Mouse (Mus musculus) heart, adult 2 months (tissue): Measurements from ENCODE around the gene Asb2. TPM values are rescaled to one million over a fixed set of nuclear protein-coding genes. Genes with fewer than 3 reads are reported as not detected.

Source experiments
- DNase-seq, 2 experiments: peaks; one replicate each; pipeline ENCODE4 v3.0.0; 2021
- H3K27ac ChIP-seq: fragments of 200-600 bp; 2 replicates; pipeline ENCODE4 v1.8.1; 2022
- H3K27me3 ChIP-seq: fragments of 200-500 bp; 2 replicates; pipeline ENCODE4 v1.6.1; 2012; ENCODE audit warnings: mild to moderate bottlenecking, low read length, inconsistent platforms, mixed read lengths; ENCODE audit not compliant: control insufficient read depth, insufficient read depth
- H3K36me3 ChIP-seq: fragments of 200-500 bp; 2 replicates; pipeline ENCODE4 v1.6.1; 2012; ENCODE audit warnings: low read length, inconsistent platforms; ENCODE audit not compliant: control insufficient read depth, insufficient read depth
- H3K4me1 ChIP-seq: fragments of 200-500 bp; 2 replicates; pipeline ENCODE4 v1.6.1; 2011; ENCODE audit warnings: low read length; ENCODE audit not compliant: control insufficient read depth, insufficient read depth
- H3K4me3 ChIP-seq: fragments of 200-600 bp; 2 replicates; pipeline ENCODE4 v1.8.1; 2022
- H3K79me2 ChIP-seq: fragments of 200-500 bp; replicated peaks from 2 replicates; pipeline ENCODE4 v1.6.1; 2012; ENCODE audit warnings: mild to moderate bottlenecking, inconsistent platforms, low read length, moderate library complexity, mixed read lengths; ENCODE audit not compliant: control insufficient read depth, insufficient read depth
- H3K9ac ChIP-seq: fragments of 200-500 bp; 2 replicates; pipeline ENCODE4 v1.6.1; 2012; ENCODE audit warnings: low read depth, mild to moderate bottlenecking, control low read depth, inconsistent platforms, low read length, mixed read lengths
- CTCF ChIP-seq: fragments of 200-600 bp; IDR thresholded peaks from 2 replicates; pipeline ENCODE4 v1.8.1; 2022; ENCODE audit warnings: antibody characterized with exemption, mild to moderate bottlenecking, moderate library complexity
- EP300 ChIP-seq: fragments of 200-500 bp; IDR thresholded peaks from 2 replicates; pipeline ENCODE4 v1.6.1; 2011; ENCODE audit warnings: low read depth, low read length, control low read depth; ENCODE audit not compliant: insufficient read depth
- POLR2A ChIP-seq: fragments of 200-500 bp; IDR thresholded peaks from 2 replicates; pipeline ENCODE4 v1.6.1; 2011; ENCODE audit warnings: mild to moderate bottlenecking, low read depth, low read length, control low read depth; ENCODE audit not compliant: insufficient read depth
- WGBS: fragments of 180-500 bp; shearing (Covaris S2); methylation state at CpG from one replicate; pipeline ENCODE4 v1.1.7; 2018; 5-methylcytosine and 5-hydroxymethylcytosine counted together
- intact Hi-C: fragments of 180-260 bp; cut with DNase I; formaldehyde crosslinking; loops from one replicate; pipeline ENCODE4 v1.15.1; 2025
- polyA plus RNA-seq: library from polyadenylated mRNA; depleted of rRNA; stranded (reverse); fragments of >200 nt; gene quantifications from 2 replicates; pipeline ENCODE4 v1.2.3, GENCODE M21; 2012; rRNA removed
- total RNA-seq, 2 experiments: library from RNA; stranded (reverse); gene quantifications; 2 replicates each; pipeline ENCODE4 v1.2.3; 2021

Gene Asb2
- total and polyA plus RNA-seq, 3 experiments: 419 to 541 (median 533) TPM

GRCm38 (mm10) chr12:103273051-103273450, 82.8 kb downstream of the Asb2 start:
- Histone ChIP-seq H3K36me3 (no peaks in the 10 kb centered on the region), H3K4me3 (no peak overlapping the region), H3K27ac (no peak overlapping the region), H3K79me2 (no peaks in the 10 kb centered on the region), H3K9ac (no peak overlapping the region), H3K4me1 (no peaks in the 10 kb centered on the region), H3K27me3 (no peaks in the 10 kb centered on the region)
- TF ChIP-seq CTCF (no peak), EP300 (no peak), POLR2A (no peak)
- intact Hi-C loops: no loop called here
- 58% methylated on average over 6 of the region's 6 CpGs for WGBS
- no peak for DNase-seq

- intact Hi-C loops: no loop called here
- 77% methylated on average over 3 of the region's 3 CpGs for WGBS
- TF ChIP-seq EP300 (no peak), POLR2A (no peak), CTCF (no peak)
- H3K36me3 ChIP-seq: no peaks in the 10 kb centered on the region
- H3K4me3 ChIP-seq: no peak overlapping the region
- no peak overlapping the region for H3K27ac ChIP-seq
- H3K9ac ChIP-seq: no peak overlapping the region
- no peaks in the 10 kb centered on the region for H3K79me2 ChIP-seq
- H3K4me1 ChIP-seq: no peaks in the 10 kb centered on the region
- H3K27me3 ChIP-seq: no peaks in the 10 kb centered on the region
- no peak for DNase-seq
Observed at GRCm38 (mm10) chr12:103272176-103272575, 83.6 kb downstream of the Asb2 start.

Other genes with a start within 250 kb of the Asb2 start
- gene Prima1, start 113.9 kb downstream of the Asb2 start, total RNA-seq: under 1 TPM; 0.29 to 0.43 TPM
- 0.53 and 1.4 TPM in 2 replicates for gene Prima1, start 113.9 kb downstream of the Asb2 start, polyA plus RNA-seq
- not detected for gene Fam181a, start 45.0 kb downstream of the Asb2 start, total RNA-seq
- gene Fam181a, start 45.0 kb downstream of the Asb2 start, polyA plus RNA-seq: not detected in 2 replicates
- gene Otub2, start 32.7 kb upstream of the Asb2 start, total RNA-seq: 1 to 10 TPM; 3.1 to 3.2 TPM
- 4.1 and 6.4 TPM in 2 replicates for gene Otub2, start 32.7 kb upstream of the Asb2 start, polyA plus RNA-seq
- gene 9330161L09Rik, start 51.8 kb upstream of the Asb2 start, total RNA-seq: 1 to 10 TPM; 1.4 to 1.6 TPM
- gene 9330161L09Rik, start 51.8 kb upstream of the Asb2 start, polyA plus RNA-seq: 0.61 and 1.00 TPM in 2 replicates
- gene Ddx24, start 69.8 kb upstream of the Asb2 start, total RNA-seq: 10 to 100 TPM; 85.3 to 89.3 TPM
- 30.2 and 46.0 TPM in 2 replicates for gene Ddx24, start 69.8 kb upstream of the Asb2 start, polyA plus RNA-seq
- 10 to 100 TPM; 56.3 to 68.8 TPM for gene Ifi27, start 78.2 kb upstream of the Asb2 start, total RNA-seq
- gene Ifi27, start 78.2 kb upstream of the Asb2 start, polyA plus RNA-seq: 175 and 210 TPM in 2 replicates
- gene Ifi27l2a, start 87.7 kb upstream of the Asb2 start, total RNA-seq: 10 to 100 TPM; 31.8 to 43.8 TPM
- gene Ifi27l2a, start 87.7 kb upstream of the Asb2 start, polyA plus RNA-seq: 265 and 388 TPM in 2 replicates
- gene Ifi27l2b, start 101.2 kb upstream of the Asb2 start, total RNA-seq: not detected
- 0.29 TPM in 1 of 2 replicates, not detected in the other for gene Ifi27l2b, start 101.2 kb upstream of the Asb2 start, polyA plus RNA-seq
- gene Ppp4r4, start 176.3 kb upstream of the Asb2 start, total RNA-seq: under 1 TPM; 0.16 to 0.37 TPM
- gene Ppp4r4, start 176.3 kb upstream of the Asb2 start, polyA plus RNA-seq: 0.06 and 0.29 TPM in 2 replicates